Mouse (Mus musculus) ES-Bruce4 (cell line): Measurements from ENCODE around the gene Actl7b.

Source experiments
- CTCF ChIP-seq: IDR thresholded peaks from one replicate; pipeline ENCODE4 v1.8.1; 2011; ENCODE audit warnings: low read depth, low read length
- EP300 ChIP-seq: IDR thresholded peaks from 2 replicates; pipeline ENCODE4 v1.6.1; 2011; ENCODE audit warnings: low read depth, low read length; ENCODE audit not compliant: insufficient read depth

- TF ChIP-seq EP300 (no peak), CTCF (no peak)
Measured at GRCm38 (mm10) chr4:56719456-56719855, 21.8 kb downstream of the Actl7b start.
